Mouse (Mus musculus): ENCODE results near the gene Casz1. TPM values are rescaled to one million over a fixed set of nuclear protein-coding genes. Genes with fewer than 3 reads are reported as not detected.

Casz1 gene
- polyA plus RNA-seq, 1 experiment from 2014 or later = 7.8 TPM

DNA sequence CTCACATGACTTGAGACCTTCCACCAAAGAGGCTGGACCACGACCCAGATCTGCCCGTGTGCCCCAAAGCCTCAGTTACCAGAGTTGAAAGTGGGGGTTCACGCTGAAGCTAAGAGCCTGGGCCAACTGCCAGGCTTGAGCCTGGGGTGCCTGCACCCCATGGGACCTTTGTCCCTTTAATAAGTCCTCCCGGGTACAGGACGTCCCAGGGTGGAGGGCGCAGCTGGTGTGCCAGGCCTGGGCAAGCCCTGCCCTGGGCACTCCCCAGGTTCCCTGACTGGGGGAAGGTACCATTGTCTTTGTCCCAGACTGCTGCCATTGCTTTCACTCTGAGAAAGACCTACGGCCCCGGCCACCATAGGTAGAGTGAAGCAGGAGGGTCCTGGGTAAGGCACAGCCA, 18.2 kb upstream of the Casz1 start:
- H3K9me3 ChIP-seq (ENCODE audit: control insufficient read depth, low read length) = no peaks in the 10 kb centered on the region
- H3K4me2 ChIP-seq (ENCODE audit: low read depth, low read length) = no peak overlapping the region
- H3K4me1 ChIP-seq (ENCODE audit: control insufficient read depth, insufficient read depth, low read length) = no peaks in the 10 kb centered on the region
- no peak for ATAC-seq (ENCODE audit: low read depth)
- no peaks in the 10 kb centered on the region for H3K27me3 ChIP-seq (replicated peaks; ENCODE audit: control insufficient read depth, insufficient read depth, low read length)
- no peak overlapping the region for H3K27ac ChIP-seq (replicated peaks; ENCODE audit: low read depth, low read length)
- H3K9ac ChIP-seq (ENCODE audit: low read depth, low read length) = no peak overlapping the region
- WGBS = 65% methylated on average over 8 of the region's 8 CpGs
- H3K4me3 ChIP-seq (ENCODE audit: low read depth, low read length) = no peak overlapping the region
- no peaks in the 10 kb centered on the region for H3K36me3 ChIP-seq (ENCODE audit: control insufficient read depth, insufficient read depth, low read length)
- no peak for DNase-seq (ENCODE audit: low spot score)

DNA sequence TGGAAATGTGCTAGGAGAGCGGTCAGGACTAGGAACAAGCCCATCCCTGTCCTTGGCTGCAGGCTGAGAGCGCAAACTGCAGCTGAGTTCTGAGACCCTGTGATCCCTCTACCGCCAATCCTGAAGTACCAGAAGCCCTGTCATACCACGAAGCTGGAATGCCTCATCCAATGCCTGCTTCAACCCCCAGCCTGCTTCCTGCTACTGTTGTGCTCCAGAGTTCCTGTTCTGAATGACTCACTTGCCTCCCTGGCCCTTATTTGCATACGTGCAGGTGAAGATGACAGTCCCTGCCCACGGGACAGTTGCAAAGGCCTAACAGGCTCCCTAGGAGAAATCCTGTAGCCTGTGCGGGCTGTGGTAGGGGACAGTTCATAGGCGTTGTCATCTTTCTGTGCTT, 13.3 kb upstream of the Casz1 start:
- Histone ChIP-seq H3K4me1 (ENCODE audit: control insufficient read depth, insufficient read depth, low read length) (no peaks in the 10 kb centered on the region), H3K9ac (ENCODE audit: low read depth, low read length) (no peak overlapping the region), H3K27ac (replicated peaks; ENCODE audit: low read depth, low read length) (no peak overlapping the region), H3K4me3 (ENCODE audit: low read depth, low read length) (no peak overlapping the region), H3K9me3 (ENCODE audit: control insufficient read depth, low read length) (no peaks in the 10 kb centered on the region), H3K27me3 (replicated peaks; ENCODE audit: control insufficient read depth, insufficient read depth, low read length) (0 out of 2 replicates have a peak, but pooled peaks cover 9% of the 10 kb centered on the region), H3K36me3 (ENCODE audit: control insufficient read depth, insufficient read depth, low read length) (no peaks in the 10 kb centered on the region), H3K4me2 (ENCODE audit: low read depth, low read length) (no peak overlapping the region)
- WGBS = 76% methylated on average over 8 of the region's 8 CpGs
- DNase-seq (ENCODE audit: low spot score) = no peak
- no peak for ATAC-seq (ENCODE audit: low read depth)

DNA sequence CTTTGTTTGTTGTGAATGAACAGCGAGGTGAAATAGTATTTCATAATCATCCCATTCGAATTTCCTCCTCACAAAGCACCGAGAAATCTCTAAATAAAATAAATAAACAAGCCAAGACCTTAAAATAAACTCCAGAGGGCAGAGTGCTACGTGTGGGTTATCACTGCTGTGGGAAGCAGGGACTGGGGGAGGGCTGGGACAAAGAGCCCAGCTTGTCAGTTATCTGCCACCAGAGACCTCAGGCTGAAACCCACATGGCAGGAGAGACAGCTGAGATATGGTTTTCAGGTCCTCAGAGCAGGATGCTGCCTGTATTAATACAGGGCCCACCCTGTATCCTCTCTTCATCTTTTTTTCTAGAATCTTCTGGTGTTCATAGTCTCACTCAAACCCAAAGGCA, 9.2 kb upstream of the Casz1 start:
- H3K27me3 ChIP-seq (replicated peaks; ENCODE audit: control insufficient read depth, insufficient read depth, low read length) = peaks cover 21% of the 10 kb centered on the region
- DNase-seq (ENCODE audit: low spot score) (no peak), ATAC-seq (ENCODE audit: low read depth) (no peak)
- no peak overlapping the region for H3K27ac ChIP-seq (replicated peaks; ENCODE audit: low read depth, low read length)
- no peak overlapping the region for H3K9ac ChIP-seq (ENCODE audit: low read depth, low read length)
- 39% methylated on average over 4 of the region's 4 CpGs for WGBS
- H3K4me3 ChIP-seq (ENCODE audit: low read depth, low read length) = no peak overlapping the region
- no peaks in the 10 kb centered on the region for H3K9me3 ChIP-seq (ENCODE audit: control insufficient read depth, low read length)
- H3K36me3 ChIP-seq (ENCODE audit: control insufficient read depth, insufficient read depth, low read length) = no peaks in the 10 kb centered on the region
- no peaks in the 10 kb centered on the region for H3K4me1 ChIP-seq (ENCODE audit: control insufficient read depth, insufficient read depth, low read length)
- no peak overlapping the region for H3K4me2 ChIP-seq (ENCODE audit: low read depth, low read length)

DNA sequence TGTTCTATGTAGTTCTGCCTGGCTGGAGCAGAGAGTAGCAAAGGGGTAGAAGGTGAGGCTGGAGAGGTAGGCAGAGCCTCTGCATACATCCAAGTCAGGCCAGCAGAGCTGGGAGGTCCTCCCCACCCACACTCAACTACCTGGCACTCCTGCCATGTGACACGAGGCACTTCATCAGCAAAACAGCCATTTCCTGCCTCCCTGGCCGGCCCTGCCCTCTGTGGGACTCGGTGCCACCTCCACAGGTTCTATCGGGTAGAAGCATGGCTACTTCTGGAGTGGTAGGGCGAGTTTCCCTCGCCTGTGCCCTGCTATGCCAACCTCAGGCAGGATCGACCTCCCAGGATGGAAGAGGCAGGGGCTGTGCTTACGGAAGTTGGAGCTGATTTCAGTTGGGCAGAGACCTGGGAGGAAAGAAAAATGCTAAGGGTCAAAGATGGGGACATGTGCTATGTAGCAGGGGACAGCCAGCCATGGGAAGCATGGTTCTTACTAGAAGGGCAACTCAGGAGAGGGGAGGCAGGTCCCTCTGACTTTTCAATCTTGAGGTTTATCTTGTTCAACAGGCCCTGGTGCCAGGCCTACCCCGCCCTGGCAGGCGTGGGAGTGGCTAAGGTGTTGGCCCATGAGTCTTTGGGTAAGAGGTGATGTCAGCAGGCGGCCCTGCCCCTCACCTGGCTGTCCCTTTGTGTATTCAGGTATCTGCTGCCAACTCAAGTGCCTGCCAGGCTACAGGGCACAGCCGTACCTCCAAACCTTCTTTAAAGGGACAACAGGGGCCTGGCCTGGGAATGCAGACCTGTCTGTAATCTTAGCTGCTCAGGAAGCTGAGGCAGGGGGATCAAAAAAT, 6.5 kb upstream of the Casz1 start:
- Histone ChIP-seq H3K27ac (replicated peaks; ENCODE audit: low read depth, low read length) (no peak overlapping the region), H3K4me3 (ENCODE audit: low read depth, low read length) (no peak overlapping the region), H3K9ac (ENCODE audit: low read depth, low read length) (no peak overlapping the region), H3K27me3 (replicated peaks; ENCODE audit: control insufficient read depth, insufficient read depth, low read length) (peaks cover 31% of the 10 kb centered on the region), H3K36me3 (ENCODE audit: control insufficient read depth, insufficient read depth, low read length) (no peaks in the 10 kb centered on the region), H3K4me1 (ENCODE audit: control insufficient read depth, insufficient read depth, low read length) (no peaks in the 10 kb centered on the region), H3K9me3 (ENCODE audit: control insufficient read depth, low read length) (no peaks in the 10 kb centered on the region), H3K4me2 (ENCODE audit: low read depth, low read length) (no peak overlapping the region)
- 68% methylated on average over 12 of the region's 12 CpGs for WGBS
- ATAC-seq (ENCODE audit: low read depth) (peak; percentile 50; the same call in 1 of the 2 replicates), DNase-seq (ENCODE audit: low spot score) (peak; percentile 41)

DNA sequence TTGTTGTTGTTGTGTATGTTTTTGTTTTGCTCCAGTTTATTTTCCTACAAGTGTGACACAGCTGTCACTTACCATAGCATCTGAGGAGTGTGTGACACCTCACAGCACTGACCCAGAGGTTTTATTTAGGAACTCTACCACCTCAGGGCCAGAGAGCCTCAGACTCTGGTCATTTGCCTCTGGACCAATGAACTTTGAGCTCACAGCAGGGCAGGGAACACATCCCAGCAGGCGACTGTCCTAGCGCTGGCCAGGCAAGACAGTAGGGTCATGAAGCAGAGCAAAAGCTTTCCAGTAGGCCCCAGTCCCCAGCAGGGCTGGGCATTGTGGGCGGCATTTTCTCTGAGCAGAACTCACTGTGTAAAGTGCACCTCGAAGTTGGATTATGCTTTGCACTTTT, 1.2 kb upstream of the Casz1 start:
- H3K36me3 ChIP-seq (ENCODE audit: control insufficient read depth, insufficient read depth, low read length) = no peaks in the 10 kb centered on the region
- WGBS = 38% methylated on average over 4 of the region's 4 CpGs
- no peak overlapping the region for H3K4me2 ChIP-seq (ENCODE audit: low read depth, low read length)
- no peak overlapping the region for H3K27ac ChIP-seq (replicated peaks; ENCODE audit: low read depth, low read length)
- H3K4me1 ChIP-seq (ENCODE audit: control insufficient read depth, insufficient read depth, low read length) = peaks cover 11% of the 10 kb centered on the region
- DNase-seq (ENCODE audit: low spot score) (no peak), ATAC-seq (ENCODE audit: low read depth) (no peak)
- H3K27me3 ChIP-seq (replicated peaks; ENCODE audit: control insufficient read depth, insufficient read depth, low read length) = peaks cover 70% of the 10 kb centered on the region
- no peak overlapping the region for H3K9ac ChIP-seq (ENCODE audit: low read depth, low read length)
- H3K4me3 ChIP-seq (ENCODE audit: low read depth, low read length) = no peak overlapping the region
- H3K9me3 ChIP-seq (ENCODE audit: control insufficient read depth, low read length) = no peaks in the 10 kb centered on the region

- ATAC-seq (ENCODE audit: low read depth) = no peak
- Histone ChIP-seq H3K27me3 (replicated peaks; ENCODE audit: control insufficient read depth, insufficient read depth, low read length) (peaks cover 71% of the 10 kb centered on the region), H3K36me3 (ENCODE audit: control insufficient read depth, insufficient read depth, low read length) (no peaks in the 10 kb centered on the region), H3K4me3 (ENCODE audit: low read depth, low read length) (peak overlapping the region; percentile 62), H3K4me1 (ENCODE audit: control insufficient read depth, insufficient read depth, low read length) (peaks cover 11% of the 10 kb centered on the region), H3K4me2 (ENCODE audit: low read depth, low read length) (peak overlapping the region; percentile 100), H3K9me3 (ENCODE audit: control insufficient read depth, low read length) (no peaks in the 10 kb centered on the region), H3K9ac (ENCODE audit: low read depth, low read length) (0 out of 2 replicates have a peak overlapping the region, but pooled peaks have one; percentile 42), H3K27ac (replicated peaks; ENCODE audit: low read depth, low read length) (no peak overlapping the region)
- 7% methylated on average over 10 of the region's 10 CpGs for WGBS
- no peak for DNase-seq (ENCODE audit: low spot score)
Observed at GRCm38 (mm10) chr4:148803636-148804035, 593 bp upstream of the Casz1 start.

DNA sequence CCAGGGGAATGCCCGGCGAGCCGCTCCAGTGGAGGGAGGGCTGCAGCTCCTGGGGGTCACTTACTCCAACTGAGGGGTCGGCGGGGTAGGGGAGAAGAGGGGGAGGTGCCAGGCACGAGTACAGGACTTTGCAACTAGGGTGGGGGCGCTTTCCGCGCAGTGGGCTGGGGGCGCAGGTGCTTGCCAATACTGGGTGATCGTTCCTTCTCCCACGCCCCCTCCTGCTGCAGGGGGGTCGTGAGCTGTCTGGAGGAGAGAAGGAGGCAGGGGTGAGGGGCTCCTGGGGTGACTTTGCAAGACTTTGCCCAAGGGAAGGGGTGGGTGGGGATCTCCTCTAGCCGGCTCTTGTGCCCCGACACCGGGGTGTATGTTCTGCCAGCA, 541 bp downstream of the Casz1 start:
- Histone ChIP-seq H3K27ac (replicated peaks; ENCODE audit: low read depth, low read length) (peak overlapping the region; percentile 21; the same call in 1 of the 2 replicates), H3K9me3 (ENCODE audit: control insufficient read depth, low read length) (no peaks in the 10 kb centered on the region), H3K36me3 (ENCODE audit: control insufficient read depth, insufficient read depth, low read length) (no peaks in the 10 kb centered on the region), H3K4me2 (ENCODE audit: low read depth, low read length) (peak overlapping the region; percentile 100), H3K4me1 (ENCODE audit: control insufficient read depth, insufficient read depth, low read length) (peaks cover 11% of the 10 kb centered on the region), H3K4me3 (ENCODE audit: low read depth, low read length) (peak overlapping the region; percentile 62), H3K9ac (ENCODE audit: low read depth, low read length) (peak overlapping the region; percentile 62), H3K27me3 (replicated peaks; ENCODE audit: control insufficient read depth, insufficient read depth, low read length) (peaks cover 73% of the 10 kb centered on the region)
- 0% methylated on average over 6 of the region's 16 CpGs for WGBS
- no peak for DNase-seq (ENCODE audit: low spot score)
- ATAC-seq (ENCODE audit: low read depth) = no peak

GRCm38 (mm10) chr4:148805161-148805810, 1.1 kb downstream of the Casz1 start:
- peak overlapping the region; percentile 100 for H3K4me2 ChIP-seq (ENCODE audit: low read depth, low read length)
- peaks cover 78% of the 10 kb centered on the region for H3K27me3 ChIP-seq (replicated peaks; ENCODE audit: control insufficient read depth, insufficient read depth, low read length)
- no peaks in the 10 kb centered on the region for H3K36me3 ChIP-seq (ENCODE audit: control insufficient read depth, insufficient read depth, low read length)
- 0% methylated on average over 33 of the region's 42 CpGs for WGBS
- H3K9me3 ChIP-seq (ENCODE audit: control insufficient read depth, low read length) = no peaks in the 10 kb centered on the region
- H3K4me3 ChIP-seq (ENCODE audit: low read depth, low read length) = peak overlapping the region; percentile 62
- DNase-seq (ENCODE audit: low spot score) = no peak
- no peak overlapping the region for H3K27ac ChIP-seq (replicated peaks; ENCODE audit: low read depth, low read length)
- H3K9ac ChIP-seq (ENCODE audit: low read depth, low read length) = peak overlapping the region; percentile 62
- ATAC-seq (ENCODE audit: low read depth) = no peak
- H3K4me1 ChIP-seq (ENCODE audit: control insufficient read depth, insufficient read depth, low read length) = peaks cover 11% of the 10 kb centered on the region

Measured in embryonic facial prominence, embryonic 14.5 days (tissue).